Mouse (Mus musculus) naive thymus-derived CD4-positive, alpha-beta T cell, adult 2 months (primary cell): ENCODE results near the gene Tmem125.
"Not testable (repeated sequence)": the region's sequence is repeated elsewhere in the genome, so short reads cannot be mapped to it uniquely, and the experiment has no call there.

Experiments
- DNase-seq: peaks from one replicate; pipeline ENCODE4 v3.0.0-alpha.2; 2011; ENCODE audit warnings: low read depth

The Tmem125 gene

DNA sequence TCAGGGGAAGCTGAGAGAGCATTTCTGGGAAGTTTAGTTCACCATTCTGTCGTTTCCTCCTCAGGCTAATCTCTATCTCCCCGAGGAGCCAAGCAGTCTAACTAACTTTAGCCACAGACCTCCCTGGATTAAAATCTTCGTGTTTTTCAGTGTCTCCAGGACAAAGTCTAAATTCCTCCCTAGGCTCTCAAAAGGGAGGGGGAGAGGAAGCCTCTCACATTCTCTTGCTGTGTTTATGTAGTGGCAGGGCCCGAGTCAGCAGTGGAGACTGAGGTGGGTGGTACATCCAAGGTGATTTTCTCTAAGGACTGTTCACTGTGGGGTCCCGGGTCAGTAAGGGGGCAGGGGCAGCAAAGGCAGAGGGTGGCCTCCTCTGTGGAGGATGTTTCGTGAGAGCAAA lies 6.0 kb downstream of the Tmem125 start:
- no peak for DNase-seq

- no peak for DNase-seq
These were observed 8.2 kb downstream of the Tmem125 start for GRCm38 (mm10) chr4:118535610-118536009.

- no peak for DNase-seq
These were observed 10.2 kb downstream of the Tmem125 start for GRCm38 (mm10) chr4:118533605-118534004.

GRCm38 (mm10) chr4:118533156-118533555 lies 10.7 kb downstream of the Tmem125 start:
- DNase-seq, result no peak

GRCm38 (mm10) chr4:118532663-118533062 lies 11.2 kb downstream of the Tmem125 start:
- DNase-seq, result no peak

DNA sequence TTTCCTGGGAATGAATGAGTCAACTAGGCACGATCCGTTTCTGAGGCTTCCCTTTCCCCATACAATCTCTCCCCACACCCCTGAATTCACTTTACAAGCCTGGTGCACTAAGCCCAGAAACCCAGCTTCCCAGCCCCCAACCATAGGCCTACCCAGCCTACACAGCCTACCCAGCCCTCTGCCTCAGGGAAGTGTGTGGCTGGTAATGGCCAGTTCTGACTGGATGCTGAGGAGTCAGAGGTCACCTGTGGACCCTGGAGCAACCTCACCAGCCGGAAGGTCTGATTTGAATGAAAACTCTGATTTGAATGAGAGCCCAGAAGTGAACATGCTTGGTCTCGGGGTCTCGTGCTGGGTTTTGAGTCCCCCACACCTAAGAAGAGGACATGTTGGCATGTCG lies 16.1 kb downstream of the Tmem125 start:
- no peak for DNase-seq

- DNase-seq, result no peak
These were observed 16.5 kb downstream of the Tmem125 start for GRCm38 (mm10) chr4:118527335-118527681.

- DNase-seq, result no peak
These were observed 17.2 kb downstream of the Tmem125 start, which contains the start of gene 2610528J11Rik for GRCm38 (mm10) chr4:118526408-118527334. Gene 2610528J11Rik (plus strand): TSS chr4:118526999.

DNA sequence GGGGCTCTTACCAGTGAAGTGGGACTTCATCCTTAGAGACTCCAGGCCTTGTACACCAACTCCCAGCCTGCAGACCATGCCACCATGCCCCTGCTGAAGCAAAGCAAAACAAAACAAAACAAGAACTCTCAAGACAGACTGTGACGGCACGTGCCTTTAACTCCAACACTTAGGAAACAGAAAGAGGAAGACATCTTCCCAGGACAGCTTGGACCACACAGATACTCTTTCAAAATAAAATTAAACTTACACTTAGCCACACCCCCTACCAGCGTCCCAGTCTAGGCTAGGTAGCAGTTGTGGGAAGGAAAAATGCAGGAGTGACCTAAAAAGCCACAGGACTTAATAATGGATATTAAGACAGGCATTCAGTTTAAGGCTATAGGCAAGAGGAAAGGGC lies 18.1 kb downstream of the Tmem125 start:
- no peak for DNase-seq

DNA sequence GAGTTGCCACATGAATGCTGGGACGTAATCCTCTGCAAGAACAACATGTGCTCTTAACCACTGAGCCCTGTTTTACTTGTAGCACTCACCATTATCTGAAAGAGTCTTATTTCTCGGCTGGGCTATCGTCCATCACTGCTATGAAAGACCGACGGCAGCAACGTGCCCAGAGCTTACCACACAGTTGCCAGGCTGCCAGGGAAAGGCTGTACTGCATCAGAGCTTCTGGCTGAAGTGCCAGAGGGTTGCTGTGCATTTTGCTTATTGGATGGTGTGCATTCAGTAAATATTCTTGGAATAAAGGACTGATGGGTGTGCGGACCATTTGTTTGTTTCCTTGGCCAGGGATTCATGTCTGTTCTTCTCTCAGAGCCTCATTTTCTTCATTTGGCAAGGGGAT lies 19.9 kb downstream of the Tmem125 start:
- DNase-seq, result no peak

- no peak for DNase-seq
These were observed 21.6 kb downstream of the Tmem125 start for GRCm38 (mm10) chr4:118522248-118522647.

- DNase-seq, result no peak
These were observed 25.6 kb downstream of the Tmem125 start for GRCm38 (mm10) chr4:118518208-118518607.

DNA sequence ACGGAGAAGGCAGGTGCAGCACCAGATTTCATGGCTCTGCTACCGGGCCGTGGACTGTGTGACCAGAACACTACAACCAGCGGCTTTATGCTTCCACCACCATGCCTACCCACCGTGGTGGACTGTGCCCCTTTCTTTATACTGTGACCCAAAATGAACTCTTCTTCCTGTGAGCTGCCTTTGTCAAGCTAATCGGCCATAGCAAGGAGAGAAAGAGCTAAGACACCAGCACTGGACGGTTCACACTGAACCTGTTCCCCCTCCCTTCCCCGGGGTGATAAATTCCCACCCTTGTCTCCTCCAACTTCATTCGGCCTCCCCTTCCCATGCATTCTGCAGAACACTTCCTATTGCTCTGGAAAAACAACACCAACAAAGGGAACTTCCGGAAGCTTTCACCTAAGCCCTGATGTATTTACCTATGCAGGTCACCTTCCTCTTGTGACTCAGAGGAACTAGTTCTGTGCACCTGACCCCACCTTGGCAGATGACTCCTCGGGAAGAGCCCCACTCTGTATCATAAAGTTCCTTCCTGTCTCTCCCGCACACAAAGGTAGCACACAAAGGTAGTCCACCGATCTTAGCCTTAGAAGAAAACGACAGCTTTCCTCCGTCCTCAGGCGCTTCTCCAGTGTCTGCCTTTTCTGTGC lies 26.2 kb downstream of the Tmem125 start:
- DNase-seq, result no peak

- DNase-seq, result no peak
These were observed 26.9 kb downstream of the Tmem125 start for GRCm38 (mm10) chr4:118516699-118517496.

DNA sequence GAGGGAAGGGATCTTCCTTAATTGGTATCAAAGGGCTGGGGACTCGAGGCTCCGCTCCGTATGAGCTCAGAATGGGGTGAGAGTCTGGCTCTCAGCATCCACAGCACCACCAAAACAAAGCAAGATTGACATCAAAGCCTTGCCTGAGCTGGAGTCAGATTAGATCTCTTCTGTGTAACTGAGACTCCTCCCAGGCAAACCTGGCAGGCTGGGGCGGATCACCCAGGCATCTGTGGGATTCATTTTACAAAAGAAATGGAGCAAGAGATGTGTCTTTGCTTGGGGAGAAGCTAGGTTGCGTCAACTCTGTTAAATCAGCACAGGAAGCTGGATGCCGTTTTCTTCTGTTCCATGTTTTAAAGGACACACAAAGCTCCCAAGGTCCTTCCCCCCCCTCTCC lies 34.8 kb downstream of the Tmem125 start:
- no peak for DNase-seq

DNA sequence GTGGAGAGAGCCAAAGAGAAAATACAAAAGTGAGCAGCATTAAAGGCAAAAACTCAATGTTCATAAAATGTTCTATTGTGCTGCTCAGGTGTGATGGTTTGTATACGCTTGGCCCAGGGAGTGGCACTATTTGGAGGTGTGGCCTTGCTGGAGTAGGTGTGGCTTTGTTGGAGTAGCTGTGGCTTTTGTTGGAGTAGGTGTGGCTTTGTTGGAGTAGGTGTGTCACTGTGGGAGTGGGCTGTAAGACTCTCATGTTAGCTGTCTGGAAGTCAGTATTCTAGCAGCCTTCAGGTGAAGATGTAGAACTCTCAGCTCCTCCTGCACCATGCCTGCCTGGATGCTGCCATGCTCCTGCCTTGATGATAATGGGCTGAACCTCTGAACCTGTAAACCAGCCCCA lies 36.7 kb downstream of the Tmem125 start:
- not testable (repeated sequence) for DNase-seq

DNA sequence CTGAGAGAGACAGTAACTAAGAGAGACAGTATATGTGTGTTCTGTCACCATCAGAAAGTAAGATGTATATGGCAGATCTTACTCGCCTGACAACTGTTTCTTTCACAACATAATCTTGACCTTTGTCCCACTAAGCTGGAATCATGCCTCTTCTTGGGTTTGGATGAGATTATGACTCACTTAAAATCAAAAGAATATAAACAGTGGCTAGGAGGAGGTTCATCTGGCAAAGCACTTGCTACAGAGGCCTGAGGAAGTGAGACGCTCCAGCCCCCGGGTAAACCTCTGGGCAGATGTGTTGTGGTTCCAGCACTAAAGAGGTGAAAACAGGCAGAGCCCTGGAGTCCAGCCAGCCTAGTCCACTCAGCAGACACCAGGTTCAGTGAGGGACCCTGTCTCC lies 38.3 kb downstream of the Tmem125 start:
- no peak for DNase-seq

DNA sequence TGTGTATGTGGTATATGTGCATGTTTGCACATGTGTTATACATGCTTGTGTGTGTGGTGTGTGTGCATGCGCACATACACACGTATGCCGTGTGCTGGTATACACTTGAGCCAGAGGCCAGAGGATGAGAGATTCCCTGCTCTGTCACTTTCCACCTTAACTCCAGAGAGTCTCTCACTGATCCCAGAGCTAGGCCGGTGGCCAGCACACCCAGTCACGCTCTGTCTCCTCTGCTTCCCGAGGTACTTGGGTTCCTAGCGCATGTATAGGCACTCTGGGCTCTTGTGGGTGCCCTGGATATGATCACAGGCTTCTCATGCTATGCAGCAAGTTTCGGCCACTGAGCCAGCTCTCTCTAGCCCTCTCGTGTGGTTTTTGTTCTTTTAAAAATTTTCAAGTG lies 43.1 kb downstream of the Tmem125 start:
- DNase-seq, result no peak

DNA sequence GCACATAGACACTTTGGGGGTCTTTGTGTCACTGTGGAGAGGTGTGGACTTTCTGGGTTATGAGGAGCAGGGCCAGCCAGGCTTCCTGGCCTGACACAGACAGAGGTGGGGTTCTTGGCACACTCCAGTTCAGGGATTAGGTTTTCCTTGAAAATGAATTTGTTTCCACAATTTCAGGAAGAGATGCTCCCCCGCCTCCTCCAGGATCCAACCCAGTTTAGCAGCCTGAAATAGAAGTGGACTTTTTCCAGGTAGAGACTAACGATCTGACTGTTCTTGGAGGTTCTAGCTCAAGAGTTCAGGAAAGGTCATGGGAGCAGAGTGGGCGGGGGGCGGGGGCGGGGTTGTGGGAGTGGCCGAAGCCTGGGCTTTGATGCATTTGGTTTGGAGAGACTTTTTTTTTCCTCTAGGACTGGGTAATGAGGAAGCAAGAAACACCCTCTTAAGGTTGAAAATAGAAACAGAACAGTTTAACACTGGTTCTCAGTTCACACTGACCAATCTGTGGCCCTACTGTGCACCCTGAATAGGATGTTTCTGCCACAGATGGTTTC lies 43.6 kb downstream of the Tmem125 start:
- DNase-seq, result no peak
